Mouse (Mus musculus) kidney, postnatal 10 days (tissue): ENCODE data around the gene Gm20431.
A peak's percentile ranks its signal among the peaks of the same experiment; 100 is the strongest.

Experiments used
- DNase-seq: peaks from one replicate; pipeline ENCODE4 v3.0.0; 2021; ENCODE audit warnings: mixed read lengths

Gene Gm20431

GRCm38 (mm10) chr2:167661270-167662203, at the start of gene Gm20431:
Gene Gm20431, minus strand, starts transcription at chr2:167661496.
- DNase-seq: peak; percentile 99

GRCm38 (mm10) chr2:167710574-167710973, 49.3 kb upstream of the Gm20431 start:
- DNase-seq: no peak

DNA sequence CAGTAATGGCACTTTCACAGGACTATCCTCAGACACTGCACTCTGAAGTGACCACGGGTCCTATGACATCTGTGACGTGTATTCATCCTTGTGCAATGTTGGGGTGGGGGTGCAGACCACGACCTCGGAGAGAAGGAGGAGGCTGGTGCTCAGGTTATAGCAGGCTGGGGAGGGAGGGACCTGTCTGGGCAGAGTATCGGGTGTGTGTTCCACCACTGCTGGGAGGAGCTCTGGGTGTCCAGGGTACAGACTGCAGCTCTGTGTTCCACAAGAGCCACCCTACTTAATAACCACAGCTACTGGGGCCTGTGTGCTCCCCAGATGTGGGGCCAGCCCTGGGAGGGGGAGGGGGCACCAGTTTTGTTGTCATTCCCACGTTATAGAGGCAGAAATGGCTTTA, 48.7 kb upstream of the Gm20431 start:
- DNase-seq: no peak

DNA sequence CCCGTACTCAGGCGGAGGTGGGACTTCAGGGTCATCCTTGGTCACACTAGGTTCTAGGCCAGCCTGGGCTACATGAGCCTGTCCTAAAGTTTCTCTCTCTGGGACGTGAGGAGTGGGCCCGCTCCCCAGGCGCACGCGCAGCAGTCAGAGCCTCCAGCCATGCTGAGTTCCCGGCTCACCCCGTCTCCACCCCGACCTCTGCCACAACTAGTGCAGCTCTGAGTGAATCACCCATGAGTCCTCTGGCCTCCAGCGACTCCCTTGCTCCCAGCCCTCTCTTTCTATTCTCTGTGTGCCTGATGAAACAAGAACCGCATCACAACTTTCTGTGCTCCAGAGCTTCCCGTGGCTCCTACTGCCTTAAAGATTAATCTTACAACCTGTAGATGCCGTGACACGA, 47.1 kb upstream of the Gm20431 start:
- no peak for DNase-seq

DNA sequence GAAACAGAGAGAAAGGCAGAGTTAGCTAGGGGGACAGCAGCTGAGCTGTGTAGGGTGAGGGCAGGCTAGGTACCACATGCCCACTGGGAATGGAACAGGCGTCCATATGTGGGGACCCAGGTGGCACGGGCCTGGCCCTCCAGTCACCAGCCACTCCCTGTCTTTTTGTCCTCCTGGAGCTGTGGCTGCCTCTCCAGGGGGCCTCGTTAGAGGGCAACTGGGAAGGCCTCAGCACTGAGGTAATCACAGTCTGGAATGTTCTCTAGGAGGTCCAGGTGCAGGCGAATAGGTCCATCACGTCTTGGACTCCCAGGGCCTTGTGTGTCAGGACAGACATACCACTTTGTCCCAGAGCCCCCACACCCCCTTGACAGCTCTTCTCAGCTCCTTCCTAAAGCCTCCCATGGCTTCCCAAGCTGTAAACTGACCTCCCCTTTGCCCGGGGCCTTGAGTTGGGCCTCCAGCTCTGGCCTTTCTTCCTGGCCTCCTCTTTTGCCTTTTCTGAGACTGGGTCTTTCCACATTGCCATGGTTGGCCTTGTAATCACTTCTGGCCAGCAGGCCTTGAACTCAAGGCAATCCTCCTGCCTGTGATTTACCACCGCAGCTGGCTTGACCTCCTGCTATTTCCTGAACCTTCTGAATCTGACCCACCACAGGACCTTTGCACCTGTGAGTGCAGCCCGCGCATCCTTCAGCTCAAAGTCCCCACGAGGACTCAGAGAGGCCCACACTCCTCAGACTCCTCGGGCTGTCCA, 45.1 kb upstream of the Gm20431 start:
- DNase-seq: no peak

GRCm38 (mm10) chr2:167704409-167704808, 43.1 kb upstream of the Gm20431 start:
- DNase-seq: no peak

GRCm38 (mm10) chr2:167702126-167702525, 40.8 kb upstream of the Gm20431 start:
- no peak for DNase-seq

GRCm38 (mm10) chr2:167701472-167701871, 40.2 kb upstream of the Gm20431 start:
- no peak for DNase-seq

DNA sequence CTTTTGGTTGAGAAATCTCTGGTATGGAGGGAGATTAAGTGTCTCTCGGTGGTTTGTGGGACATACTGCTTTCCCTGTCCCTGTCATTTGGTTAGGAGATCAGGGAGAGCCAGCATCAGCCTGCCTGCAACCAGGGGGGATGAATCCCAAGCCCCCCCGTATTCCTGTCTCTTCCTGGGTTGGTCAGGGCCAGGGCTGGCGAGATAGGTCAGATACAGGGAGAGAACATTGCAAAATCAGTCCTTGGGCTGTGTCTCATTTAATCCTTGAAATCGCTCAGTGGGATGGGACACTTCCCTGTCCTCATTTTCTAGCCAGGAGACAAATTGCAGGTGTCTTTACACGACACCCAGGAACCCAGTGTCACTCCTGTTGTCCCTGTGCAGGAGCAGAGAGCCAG, 38.7 kb upstream of the Gm20431 start:
- no peak for DNase-seq

- DNase-seq: peak; percentile 72
These were observed 36.6 kb upstream of the Gm20431 start for GRCm38 (mm10) chr2:167697902-167698301.

DNA sequence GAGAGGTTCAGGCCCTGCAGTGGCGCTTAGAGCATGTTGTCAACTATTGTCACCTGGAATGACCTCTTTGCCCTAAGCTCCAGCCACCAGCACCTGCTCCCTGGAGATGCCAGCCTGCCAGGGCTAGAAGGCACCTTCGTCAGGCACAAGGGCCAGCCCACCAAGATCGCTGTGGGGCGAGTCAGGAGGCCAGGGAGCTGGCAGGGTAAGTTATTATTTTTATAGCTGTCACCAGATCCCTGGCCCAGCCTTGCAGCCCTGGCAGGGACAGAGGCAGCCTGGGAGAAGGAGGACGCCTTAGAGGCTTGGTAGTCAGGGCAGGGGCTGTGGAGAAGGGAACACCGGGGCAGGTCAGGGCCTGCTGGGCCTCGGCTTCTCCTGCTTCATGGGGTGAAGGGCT, 34.8 kb upstream of the Gm20431 start:
- peak; percentile 47 for DNase-seq

DNA sequence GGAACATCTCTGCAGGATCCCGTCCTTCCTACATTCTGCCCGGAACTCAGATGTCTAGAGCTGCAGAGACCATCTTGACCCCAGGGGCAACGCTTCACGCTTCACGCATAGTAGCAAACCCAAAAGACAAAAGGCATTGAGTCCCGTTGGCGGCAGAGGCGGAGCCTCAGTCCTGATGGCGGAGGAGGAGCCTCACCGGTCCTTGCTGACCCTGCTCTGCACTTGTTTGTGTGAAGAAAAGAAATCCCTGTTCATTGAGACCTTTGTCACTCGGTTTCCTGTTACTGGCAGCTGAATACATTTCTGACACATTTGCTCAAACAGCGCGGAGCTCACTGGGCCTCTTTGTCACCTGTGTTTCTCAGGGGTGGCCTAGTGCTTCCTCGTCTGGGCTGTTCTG, 34.2 kb upstream of the Gm20431 start:
- DNase-seq: no peak

DNA sequence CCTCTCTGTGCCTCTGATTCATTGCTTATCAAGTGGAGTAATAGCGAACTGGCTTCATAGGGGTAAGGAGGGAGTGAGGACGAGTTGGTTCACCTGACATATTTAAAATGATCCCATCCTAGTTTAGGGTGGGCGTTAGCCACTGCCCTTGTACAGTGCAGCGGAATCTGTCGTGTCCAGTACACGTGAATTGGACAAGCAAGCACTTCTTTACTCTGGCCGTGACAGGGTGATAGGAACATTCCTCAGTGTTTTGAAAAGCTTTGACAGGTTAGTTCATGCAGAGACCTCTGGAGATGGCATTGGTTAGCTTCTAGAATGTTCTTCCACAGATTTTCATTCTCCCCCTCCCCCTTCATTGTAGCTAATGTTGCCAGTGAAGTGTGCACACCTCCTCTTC, 33.7 kb upstream of the Gm20431 start:
- no peak for DNase-seq

- DNase-seq: no peak
These were observed 32.9 kb upstream of the Gm20431 start for GRCm38 (mm10) chr2:167694244-167694643.

DNA sequence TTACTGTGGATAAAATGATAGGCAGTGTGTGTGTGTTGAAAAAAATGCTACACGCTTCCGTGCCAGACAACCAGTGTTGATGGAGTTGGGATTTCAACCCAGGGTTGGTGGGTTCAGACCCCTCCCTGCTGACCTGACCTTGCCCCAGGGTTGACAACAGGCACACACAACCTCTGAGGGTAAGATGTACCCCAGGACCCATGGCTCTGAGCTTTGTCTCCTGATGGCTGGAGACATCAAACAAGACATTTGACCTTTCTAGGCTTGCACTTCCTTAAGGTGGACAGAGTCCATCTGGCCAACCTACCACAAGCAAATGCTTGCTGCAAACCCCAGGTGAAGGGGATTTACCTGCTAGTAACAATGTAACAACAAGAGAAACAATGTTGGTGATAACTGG, 32.2 kb upstream of the Gm20431 start:
- DNase-seq: no peak

- DNase-seq: no peak
These were observed 31.5 kb upstream of the Gm20431 start for GRCm38 (mm10) chr2:167692831-167693230.

DNA sequence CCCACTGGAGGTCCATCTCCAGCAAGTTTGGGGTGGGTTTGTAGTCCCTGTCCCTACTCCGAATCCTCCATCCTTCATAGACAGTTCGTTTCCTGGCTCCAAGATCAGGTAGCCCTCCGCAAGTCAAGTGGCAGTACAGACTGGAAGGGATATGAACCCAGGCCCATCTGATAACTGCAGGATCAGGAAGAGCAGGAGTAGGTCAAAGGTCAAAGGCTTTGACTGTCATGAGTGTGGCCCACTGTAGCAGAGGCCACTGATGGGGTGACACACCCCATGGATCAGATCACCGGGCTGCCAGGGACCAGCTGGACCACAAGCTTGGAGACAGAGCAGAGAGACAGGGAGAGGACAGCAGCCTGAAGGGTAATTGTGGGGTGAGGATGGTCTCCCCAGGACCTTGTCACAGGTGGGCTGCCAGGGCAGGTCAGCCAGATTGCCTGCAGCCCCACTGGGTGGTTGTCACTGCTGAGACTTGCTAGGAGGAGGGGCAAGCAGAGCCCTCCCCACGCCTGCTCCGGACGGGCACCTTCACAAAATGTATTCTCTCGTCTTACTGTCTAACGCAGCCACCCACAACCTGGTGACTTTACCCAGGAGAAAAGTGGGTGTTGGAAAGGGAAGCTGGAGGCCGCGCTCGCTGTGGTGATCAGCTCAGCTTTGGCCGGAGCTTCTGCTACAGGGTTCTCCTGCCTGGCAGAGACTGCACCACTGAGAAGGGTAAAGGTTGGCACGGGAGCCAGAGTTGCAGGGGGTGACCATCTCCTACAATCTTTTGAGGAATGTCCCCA, 30.8 kb upstream of the Gm20431 start:
- no peak for DNase-seq

GRCm38 (mm10) chr2:167691410-167691809, 30.1 kb upstream of the Gm20431 start:
- DNase-seq: no peak

- no peak for DNase-seq
These were observed 29.6 kb upstream of the Gm20431 start for GRCm38 (mm10) chr2:167690962-167691311.

- DNase-seq: peak; percentile 66
These were observed 29.1 kb upstream of the Gm20431 start for GRCm38 (mm10) chr2:167690219-167690961.

DNA sequence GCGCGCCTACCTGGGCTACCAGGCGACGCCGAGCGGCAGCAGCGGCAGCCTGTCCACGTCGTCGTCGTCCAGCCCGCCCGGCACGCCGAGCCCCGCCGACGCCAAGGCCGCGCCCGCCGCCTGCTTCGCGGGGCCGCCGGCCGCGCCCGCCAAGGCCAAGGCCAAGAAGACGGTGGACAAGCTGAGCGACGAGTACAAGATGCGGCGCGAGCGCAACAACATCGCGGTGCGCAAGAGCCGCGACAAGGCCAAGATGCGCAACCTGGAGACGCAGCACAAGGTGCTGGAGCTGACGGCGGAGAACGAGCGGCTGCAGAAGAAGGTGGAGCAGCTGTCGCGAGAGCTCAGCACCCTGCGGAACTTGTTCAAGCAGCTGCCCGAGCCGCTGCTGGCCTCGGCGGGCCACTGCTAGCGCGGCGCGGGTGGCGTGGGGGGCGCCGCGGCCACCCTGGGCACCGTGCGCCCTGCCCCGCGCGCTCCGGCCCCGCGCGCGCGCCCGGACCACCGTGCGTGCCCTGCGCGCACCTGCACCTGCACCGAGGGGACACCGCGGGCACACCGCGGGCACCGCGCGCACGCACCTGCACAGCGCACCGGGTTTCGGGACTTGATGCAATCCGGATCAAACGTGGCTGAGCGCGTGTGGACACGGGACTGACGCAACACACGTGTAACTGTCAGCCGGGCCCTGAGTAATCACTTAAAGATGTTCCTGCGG, 28.4 kb upstream of the Gm20431 start, which contains the start of gene Tmem189:
TSS of gene Tmem189 (minus strand) at position 322 of the 718 bp plus-strand sequence.
- peak; percentile 73 for DNase-seq
